Mouse (Mus musculus) skeletal muscle tissue, adult 2 months (tissue): ENCODE measurements at regions not wholly inside any gene's neighbourhood (a gene's known extent, or its start where the extent isn't known, plus 50 kb on each side); places are given as distances from the start of the nearest gene placed in this dataset.

ENCODE experiments used
- DNase-seq: peaks from one replicate; pipeline ENCODE4 v3.0.0-alpha.2; 2012; ENCODE audit warnings: low read depth, low spot score

DNA sequence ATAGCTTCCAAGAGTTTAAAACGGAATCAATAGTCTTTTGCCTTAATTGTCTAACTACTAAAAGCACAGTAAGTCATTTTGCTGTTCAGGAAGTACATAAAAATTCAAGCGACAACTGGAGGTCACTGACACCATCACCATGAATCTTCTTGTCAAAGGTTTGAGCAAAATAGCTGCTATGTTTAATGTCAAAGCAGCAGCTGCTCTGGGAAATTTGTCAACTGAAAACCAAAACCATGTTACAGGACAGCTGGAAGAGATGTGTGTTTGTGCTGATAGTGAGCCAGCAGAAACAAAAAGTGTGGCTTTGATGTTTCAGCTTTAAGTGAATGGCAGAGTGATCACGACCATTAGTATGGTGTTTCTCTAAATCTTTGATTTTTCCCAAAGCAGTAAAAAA is 100.7 kb downstream of the Il13ra2 start:
- DNase-seq, result peak; percentile 0

DNA sequence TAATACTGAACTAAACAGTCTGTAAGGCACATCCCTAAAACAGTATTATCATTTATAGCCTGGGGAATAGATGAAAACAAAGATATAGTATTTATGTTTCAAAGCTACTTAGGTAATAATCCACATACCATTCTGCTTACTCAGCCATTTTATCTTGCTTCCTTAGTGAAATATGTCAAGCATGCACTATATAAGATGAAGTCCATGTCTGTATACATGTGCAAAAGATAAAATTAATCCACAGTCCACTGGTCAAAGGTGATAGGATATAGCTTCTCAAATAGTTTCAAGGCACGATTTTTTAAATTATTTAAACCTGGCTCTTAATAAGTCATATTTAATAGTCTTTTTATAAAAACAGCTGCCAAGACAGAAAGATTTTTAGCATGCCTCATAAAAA is 102.8 kb downstream of the Il13ra2 start:
- no peak for DNase-seq
